Mouse (Mus musculus) olfactory bulb, adult 2 months (tissue): ENCODE results near the gene Cldn34b2. TPM values are rescaled to one million over a fixed set of nuclear protein-coding genes. Genes with fewer than 3 reads are reported as not detected.
"Not testable (repeated sequence)": the region's sequence is repeated elsewhere in the genome, so short reads cannot be mapped to it uniquely, and the experiment has no call there.

Experiments
- H3K27ac ChIP-seq: fragments of 200-500 bp; 2 replicates; pipeline ENCODE4 v1.5.1; 2012; ENCODE audit warnings: low read depth, low read length; ENCODE audit not compliant: insufficient read depth
- H3K4me1 ChIP-seq: fragments of 200-500 bp; 2 replicates; pipeline ENCODE4 v1.6.1; 2012; ENCODE audit warnings: low read length; ENCODE audit not compliant: control insufficient read depth, insufficient read depth
- H3K4me3 ChIP-seq: fragments of 200-500 bp; 2 replicates; pipeline ENCODE4 v1.5.1; 2012; ENCODE audit warnings: mild to moderate bottlenecking, low read depth, low read length, moderate library complexity; ENCODE audit not compliant: insufficient read depth
- CTCF ChIP-seq: fragments of 200-500 bp; IDR thresholded peaks from 2 replicates; pipeline ENCODE4 v1.5.1; 2012; ENCODE audit warnings: low read depth, mild to moderate bottlenecking, low read length, moderate library complexity; ENCODE audit not compliant: insufficient read depth
- POLR2A ChIP-seq: fragments of 200-500 bp; IDR thresholded peaks from 2 replicates; pipeline ENCODE4 v1.6.1; 2012; ENCODE audit warnings: mild to moderate bottlenecking, low read depth, low read length, moderate library complexity; ENCODE audit not compliant: insufficient read depth
- WGBS: fragments of 180-500 bp; shearing (Covaris S2); methylation state at CpG from one replicate; pipeline ENCODE4 v1.1.7; 2018; 5-methylcytosine and 5-hydroxymethylcytosine counted together
- polyA plus RNA-seq: library from polyadenylated mRNA; stranded (reverse); fragments of >200 nt; gene quantifications from 2 replicates; pipeline ENCODE4 v1.2.4, GENCODE M21; 2012; ENCODE audit warnings: low replicate concordance; ENCODE audit not compliant: missing spikeins, insufficient read depth, insufficient read length

Gene Cldn34b2
- polyA plus RNA-seq, 1 experiment, result not detected

GRCm38 (mm10) chrX:155151868-155152267, 23.7 kb upstream of the Cldn34b2 start:
- H3K4me3 ChIP-seq, result no peak overlapping the region
- no peak overlapping the region for H3K27ac ChIP-seq
- TF ChIP-seq POLR2A (no peak), CTCF (no peak)
- H3K4me1 ChIP-seq, result no peaks in the 10 kb centered on the region
- 88% methylated on average over 1 of the region's 1 CpGs for WGBS

GRCm38 (mm10) chrX:155144718-155145117, 16.5 kb upstream of the Cldn34b2 start:
- H3K4me1 ChIP-seq, result no peaks in the 10 kb centered on the region
- H3K4me3 ChIP-seq, result no peak overlapping the region
- WGBS, result 11% methylated on average over 3 of the region's 3 CpGs
- no peak for TF ChIP-seq CTCF
- no peak for TF ChIP-seq POLR2A
- H3K27ac ChIP-seq, result no peak overlapping the region

- Histone ChIP-seq H3K4me3 (no peak overlapping the region), H3K27ac (no peak overlapping the region), H3K4me1 (no peaks in the 10 kb centered on the region)
- no peak for TF ChIP-seq POLR2A
- TF ChIP-seq CTCF, result no peak
Observed at GRCm38 (mm10) chrX:155098024-155098423, 30.2 kb downstream of the Cldn34b2 start.

- H3K27ac ChIP-seq, H3K4me3 ChIP-seq, H3K4me1 ChIP-seq: not testable (repeated sequence)
- WGBS, result 78% methylated on average over 4 of the region's 4 CpGs
Observed at GRCm38 (mm10) chrX:155093566-155093965, 34.6 kb downstream of the Cldn34b2 start, which contains the start of gene Magea2. Magea2 (minus strand) TSS chrX:155093666.

- 100% methylated on average over 1 of the region's 2 CpGs for WGBS
- H3K4me1 ChIP-seq, H3K27ac ChIP-seq, H3K4me3 ChIP-seq: not testable (repeated sequence)
Observed at GRCm38 (mm10) chrX:155089693-155090092, 38.5 kb downstream of the Cldn34b2 start, which contains the start of gene Magea1. Magea1 (minus strand) TSS chrX:155089793.

Other genes starting within 250 kb of the Cldn34b2 start
- not detected in 2 replicates for gene Cldn34b1, start 238.1 kb downstream of the Cldn34b2 start, polyA plus RNA-seq
- not detected in 2 replicates for gene Magea6, start 192.4 kb downstream of the Cldn34b2 start, polyA plus RNA-seq
- gene Magea3, start 178.9 kb downstream of the Cldn34b2 start, polyA plus RNA-seq, result not detected in 2 replicates
- gene Magea8, start 132.6 kb downstream of the Cldn34b2 start, polyA plus RNA-seq, result not detected in 2 replicates
- not detected in 2 replicates for gene Magea5, start 65.3 kb downstream of the Cldn34b2 start, polyA plus RNA-seq
- gene Magea1, start 38.6 kb downstream of the Cldn34b2 start, polyA plus RNA-seq, result not detected in 2 replicates
- gene Magea2, start 34.7 kb downstream of the Cldn34b2 start, polyA plus RNA-seq, result not detected in 2 replicates
- not detected in 2 replicates for gene Sat1, start 88.0 kb upstream of the Cldn34b2 start, polyA plus RNA-seq
- not detected in 2 replicates for gene Acot9, start 134.0 kb upstream of the Cldn34b2 start, polyA plus RNA-seq
- gene Prdx4, start 212.3 kb upstream of the Cldn34b2 start, polyA plus RNA-seq, result not detected in 2 replicates